In genomic region chr5:113874063-113875024, GRCm38 (mm10) we compare ENCODE assay signal across 9 mouse cellular contexts. TPM values are rescaled to one million over a fixed set of nuclear protein-coding genes. Genes with fewer than 3 reads are reported as not detected.
A peak's percentile ranks its signal among the peaks of the same experiment; 100 is the strongest.
DNase-seq lines count a peak whose midpoint lies in the region; ATAC-seq and TF ChIP-seq lines count a peak whose summit lies in the region.
"Had no signal": no experiment of that assay in that cellular context is flagged by ENCODE, and none has a peak within 500 bp of the region (broad histone marks: within the 10 kb centered on the region; RNA-seq: fewer than 3 reads in every experiment).

No protein-coding gene starts in this region.

- ATAC-seq in hindbrain, embryonic 15.5 days (ENCODE audit: low FRiP score, low read depth), result no peak
- ATAC-seq in neural tube, embryonic 12.5 days (ENCODE audit: low FRiP score, low read depth), result no peak

- H3K4me3 ChIP-seq in layer of hippocampus, adult 2 months, result no peak overlapping the region
- H3K4me3 ChIP-seq in embryonic facial prominence, embryonic 10.5 days, result peak overlapping the region; percentile 33
- 0 out of 2 replicates have a peak overlapping the region, but pooled peaks have one; percentile 10 for H3K4me3 ChIP-seq in hindbrain, embryonic 15.5 days
- no peak overlapping the region for H3K4me3 ChIP-seq in neural tube, embryonic 12.5 days

- 61% methylated on average over 19 of the region's 19 CpGs for WGBS in embryonic facial prominence, embryonic 10.5 days
- WGBS in hindbrain, embryonic 15.5 days, result 37% methylated on average over 19 of the region's 19 CpGs
- 42% methylated on average over 19 of the region's 19 CpGs for WGBS in neural tube, embryonic 12.5 days

- H3K27me3 ChIP-seq in embryonic facial prominence, embryonic 10.5 days (replicated peaks; ENCODE audit: low read depth, poor library complexity, severe bottlenecking), result no peaks in the 10 kb centered on the region
- H3K27me3 ChIP-seq in hindbrain, embryonic 15.5 days, result no peaks in the 10 kb centered on the region
- no peaks in the 10 kb centered on the region for H3K27me3 ChIP-seq in neural tube, embryonic 12.5 days (replicated peaks)

- peak overlapping the region; percentile 48 for H3K4me2 ChIP-seq in hindbrain, embryonic 15.5 days
- peak overlapping the region; percentile 52 for H3K4me2 ChIP-seq in neural tube, embryonic 12.5 days (replicated peaks)

- DNase-seq in layer of hippocampus, adult 2 months (ENCODE audit: low spot score in 2 of 2), result no peak
- no peak for DNase-seq in layer of hippocampus, adult 8-10 months (ENCODE audit: low spot score in 2 of 2)
- no peak for DNase-seq in embryonic facial prominence, embryonic 10.5 days (ENCODE audit: low spot score)
- DNase-seq in adrenal gland, postnatal 10 days, result no peak
- DNase-seq in thymus, postnatal 10 days (ENCODE audit: low spot score in 2 of 2), result no peak
- DNase-seq in left cerebral cortex, adult 9 months (ENCODE audit: low spot score in 2 of 2), result no peak

- no peak for TF ChIP-seq CTCF in layer of hippocampus, adult 2 months (conservative IDR thresholded peaks at IDR 0.05)

- H3K9ac ChIP-seq in hindbrain, embryonic 15.5 days, result peak overlapping the region; percentile 35
- H3K9ac ChIP-seq in neural tube, embryonic 12.5 days, result peak overlapping the region; percentile 47
- H3K9ac ChIP-seq: liver, embryonic 14.5 days had no signal

- H3K27ac ChIP-seq in layer of hippocampus, adult 2 months, result peak overlapping the region; percentile 92
- H3K27ac ChIP-seq in embryonic facial prominence, embryonic 10.5 days (replicated peaks), result peak overlapping the region; percentile 86
- H3K27ac ChIP-seq in hindbrain, embryonic 15.5 days (replicated peaks), result peak overlapping the region; percentile 96
- peak overlapping the region; percentile 99 for H3K27ac ChIP-seq in neural tube, embryonic 12.5 days
- H3K27ac ChIP-seq: liver, embryonic 14.5 days had no signal

- H3K4me1 ChIP-seq in embryonic facial prominence, embryonic 10.5 days, result peaks cover 76% of the 10 kb centered on the region
- H3K4me1 ChIP-seq in hindbrain, embryonic 15.5 days (replicated peaks), result peaks cover 56% of the 10 kb centered on the region
- H3K4me1 ChIP-seq in neural tube, embryonic 12.5 days, result peaks cover 84% of the 10 kb centered on the region

- no peaks in the 10 kb centered on the region for H3K9me3 ChIP-seq in embryonic facial prominence, embryonic 10.5 days
- H3K9me3 ChIP-seq in hindbrain, embryonic 15.5 days, result no peaks in the 10 kb centered on the region
- no peaks in the 10 kb centered on the region for H3K9me3 ChIP-seq in neural tube, embryonic 12.5 days

- H3K36me3 ChIP-seq in embryonic facial prominence, embryonic 10.5 days (replicated peaks), result peaks cover 48% of the 10 kb centered on the region
- no peaks in the 10 kb centered on the region for H3K36me3 ChIP-seq in hindbrain, embryonic 15.5 days
- peaks cover 23% of the 10 kb centered on the region for H3K36me3 ChIP-seq in neural tube, embryonic 12.5 days

RNA-seq across cellular contexts. Expression of gene Coro1c, which starts 34.2 kb away (rescaled TPM):
- total RNA-seq in layer of hippocampus, adult 2 months (2021), result 100 to 1,000 TPM in 1 of 2 experiments, 10 to 100 TPM in 1; 95.2 to 101 TPM
- 100 to 1,000 TPM in 1 of 4 experiments, 10 to 100 TPM in 3; 89.3 to 106 (median 94.0) TPM for total RNA-seq in layer of hippocampus, adult 8-10 months (2022)
- polyA plus RNA-seq in embryonic facial prominence, embryonic 10.5 days (2016; fragmentation: Nextera tagmentation; extraction: Ambion mirVana), result 178 and 198 TPM in 2 replicates
- polyA plus RNA-seq in hindbrain, embryonic 15.5 days (2015; fragmentation: Nextera tagmentation; extraction: Ambion mirVana), result 175 and 182 TPM in 2 replicates
- polyA plus RNA-seq in neural tube, embryonic 12.5 days (2016; fragmentation: Nextera tagmentation; extraction: Ambion mirVana), result 259 and 292 TPM in 2 replicates
- 10 to 100 TPM; 66.4 to 78.9 TPM for total RNA-seq in adrenal gland, postnatal 10 days (2021)

RNA-seq across cellular contexts. Expression of gene Selplg, which starts 41.9 kb away (rescaled TPM):
- 10 to 100 TPM; 28.3 to 28.8 TPM for total RNA-seq in layer of hippocampus, adult 2 months (2021)
- 10 to 100 TPM; 27.3 to 84.9 (median 53.7) TPM for total RNA-seq in layer of hippocampus, adult 8-10 months (2022)
- polyA plus RNA-seq in embryonic facial prominence, embryonic 10.5 days (2016; fragmentation: Nextera tagmentation; extraction: Ambion mirVana), result 0.58 and 0.83 TPM in 2 replicates
- polyA plus RNA-seq in hindbrain, embryonic 15.5 days (2015; fragmentation: Nextera tagmentation; extraction: Ambion mirVana), result 2.1 and 3.0 TPM in 2 replicates
- polyA plus RNA-seq in neural tube, embryonic 12.5 days (2016; fragmentation: Nextera tagmentation; extraction: Ambion mirVana), result 1.5 and 2.3 TPM in 2 replicates
- 1 to 10 TPM; 6.6 to 6.9 TPM for total RNA-seq in adrenal gland, postnatal 10 days (2021)

Comparison
In these comparisons a context has a peak if more than half of its experiments do, and no peak if none do; other contexts are left out.
1. H3K4me3 ChIP-seq: peak in embryonic facial prominence, embryonic 10.5 days (single experiment) and hindbrain, embryonic 15.5 days (single experiment); none in layer of hippocampus, adult 2 months (single experiment) and neural tube, embryonic 12.5 days (single experiment).
2. Peak in every context shown above with its lines, with median percentiles within 50 percentile points of each other: H3K27ac ChIP-seq.